ENCODE assay signal across 9 mouse cellular contexts in the genomic region with DNA sequence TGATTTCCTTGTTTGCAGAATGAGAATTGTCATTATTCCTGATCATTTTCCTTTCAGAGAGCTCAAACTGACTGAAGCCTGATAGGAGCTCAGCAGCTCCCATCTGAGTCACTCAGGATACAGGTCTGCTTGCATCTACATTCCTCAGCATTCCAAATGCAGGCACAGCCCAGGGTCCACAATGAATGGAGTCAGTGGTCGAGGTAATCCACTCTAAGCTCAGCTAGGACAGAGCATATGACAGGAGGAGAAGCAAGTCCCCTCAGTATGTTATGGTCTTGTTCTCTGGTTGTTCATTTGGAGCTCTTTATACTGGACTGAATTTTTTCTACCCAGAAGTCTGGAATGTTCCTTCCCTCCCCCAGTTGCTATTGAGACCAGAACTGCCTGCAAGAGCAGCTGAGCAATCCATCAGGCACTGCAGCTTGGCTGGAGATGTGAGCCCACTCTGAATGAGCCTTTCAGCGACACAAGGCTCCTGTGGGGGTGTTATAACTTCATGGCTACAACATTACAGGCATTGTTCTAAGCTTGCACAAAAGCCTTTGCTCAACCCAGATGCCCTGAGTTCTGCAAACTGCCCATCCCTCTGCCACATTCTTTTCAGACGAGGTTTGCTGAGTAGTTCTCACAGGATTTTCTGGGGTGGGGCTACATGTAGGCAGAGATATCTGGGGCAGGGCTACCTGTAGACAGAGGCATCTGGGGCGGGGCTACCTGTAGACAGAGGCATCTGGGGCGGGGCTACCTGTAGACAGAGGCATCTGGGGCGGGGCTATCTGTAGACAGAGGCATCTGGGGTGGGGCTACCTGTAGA. TPM values are rescaled to one million over a fixed set of nuclear protein-coding genes. Genes with fewer than 3 reads are reported as not detected.
DNase-seq lines count a peak whose midpoint lies in the region; ATAC-seq and TF ChIP-seq lines count a peak whose summit lies in the region.
"Had no signal": no experiment of that assay in that cellular context is flagged by ENCODE, and none has a peak within 500 bp of the region (broad histone marks: within the 10 kb centered on the region; RNA-seq: fewer than 3 reads in every experiment).

No protein-coding gene starts in this region.

- no peak for TF ChIP-seq CTCF in lung, adult 2 months (IDR thresholded peaks at IDR 0.05; ENCODE audit: insufficient read depth, low read length)

- no peaks in the 10 kb centered on the region for H3K9me3 ChIP-seq in lung, embryonic 15.5 days
- H3K9me3 ChIP-seq: liver, embryonic 13.5 days had no signal

- intact Hi-C loops in left cerebral cortex, postnatal 14 days (cut with DNase I), result no loop called here
- intact Hi-C loops in heart, postnatal 25 days (cut with DNase I), result no loop called here

- DNase-seq in lung, adult 2 months, result no peak
- peak; percentile 69 to 70 for DNase-seq in frontal cortex, adult 2 months (ENCODE audit: extremely low spot score in 1 of 2, low spot score in 1 of 2)
- DNase-seq in left cerebral cortex, postnatal 14 days (ENCODE audit: low spot score in 2 of 2), result peak; percentile 52 to 91
- DNase-seq in right cerebral cortex, postnatal 25 days, result peak; percentile 31
- no peak for DNase-seq in c-Kit-positive CD71-positive TER-119-positive erythroid progenitor cells, embryonic 14.5 days (ENCODE audit: low spot score)
- DNase-seq in heart, postnatal 25 days (ENCODE audit: low spot score), result no peak
- DNase-seq: liver, embryonic 13.5 days had no signal

- no peak overlapping the region for H3K4me2 ChIP-seq in lung, embryonic 15.5 days
- H3K4me2 ChIP-seq: liver, embryonic 13.5 days had no signal

- ATAC-seq in lung, embryonic 15.5 days (ENCODE audit: borderline replicate concordance, extremely low read depth, low FRiP score, low TSS enrichment), result no peak
- ATAC-seq in cerebellum, adult (ENCODE audit: insufficient number of reproducible peaks, low FRiP score, low TSS enrichment), result no peak

- no peak overlapping the region for H3K4me3 ChIP-seq in lung, embryonic 15.5 days
- H3K4me3 ChIP-seq in lung, adult 2 months (replicated peaks; ENCODE audit: extremely low read depth, low read depth, low read length), result no peak overlapping the region
- H3K4me3 ChIP-seq: liver, embryonic 13.5 days had no signal

- no peak overlapping the region for H3K9ac ChIP-seq in lung, embryonic 15.5 days
- H3K9ac ChIP-seq: liver, embryonic 13.5 days had no signal

- 0 out of 2 replicates have a peak, but pooled peaks cover 10% of the 10 kb centered on the region for H3K4me1 ChIP-seq in lung, embryonic 15.5 days
- peaks cover under 1% of the 10 kb centered on the region; the same call in 1 of the 2 replicates for H3K4me1 ChIP-seq in lung, adult 2 months (ENCODE audit: control insufficient read depth, insufficient read depth, low read length)
- H3K4me1 ChIP-seq: liver, embryonic 13.5 days had no signal

- H3K27ac ChIP-seq in lung, embryonic 15.5 days, result peak overlapping the region; percentile 0; the same call in 1 of the 2 replicates
- H3K27ac ChIP-seq: liver, embryonic 13.5 days had no signal

- no peaks in the 10 kb centered on the region for H3K27me3 ChIP-seq in lung, embryonic 15.5 days
- H3K27me3 ChIP-seq: liver, embryonic 13.5 days had no signal

- H3K36me3 ChIP-seq in lung, embryonic 15.5 days, result no peaks in the 10 kb centered on the region
- H3K36me3 ChIP-seq: liver, embryonic 13.5 days had no signal

- TF ChIP-seq POLR2A in lung, adult 2 months (IDR thresholded peaks at IDR 0.05; ENCODE audit: borderline replicate concordance, extremely low read depth, low read depth, low read length), result no peak

- WGBS in lung, embryonic 15.5 days, result 29% methylated on average over 6 of the region's 6 CpGs
- 47% methylated on average over 6 of the region's 6 CpGs for WGBS in lung, adult 2 months

RNA-seq across cellular contexts. Expression of a gene that starts 24.0 kb away (rescaled TPM):
- 418 and 443 TPM in 2 replicates for polyA plus RNA-seq in lung, embryonic 15.5 days (2015; fragmentation: Nextera tagmentation; extraction: Ambion mirVana)
- 25.4 and 27.1 TPM in 2 replicates for polyA plus RNA-seq in lung, adult 2 months (2012; rRNA removed)
- polyA plus RNA-seq in frontal cortex, adult 2 months (2012; rRNA removed), result 83.2 and 108 TPM in 2 replicates
- total RNA-seq in left cerebral cortex, postnatal 14 days (2021), result 100 to 1,000 TPM; 210 to 244 TPM
- total RNA-seq in heart, postnatal 25 days (2021), result 100 to 1,000 TPM; 201 to 234 TPM

Comparison
In these comparisons a context has a peak if more than half of its experiments do, and no peak if none do; other contexts are left out.
1. DNase-seq: peak in frontal cortex, adult 2 months (2 of 2), left cerebral cortex, postnatal 14 days (2 of 2) and right cerebral cortex, postnatal 25 days (single experiment); none in lung, adult 2 months (single experiment), c-Kit-positive CD71-positive TER-119-positive erythroid progenitor cells, embryonic 14.5 days (single experiment) and heart, postnatal 25 days (single experiment).